Mouse (Mus musculus) hindbrain, embryonic 16.5 days (tissue): ENCODE measurements around the gene Svs1. TPM values are rescaled to one million over a fixed set of nuclear protein-coding genes. Genes with fewer than 3 reads are reported as not detected.
"Not testable (repeated sequence)": the region's sequence is repeated elsewhere in the genome, so short reads cannot be mapped to it uniquely, and the experiment has no call there.

ENCODE experiments used
- ATAC-seq: fragments of 200-750 bp; cut with Nextera tagmentation; 2 replicates; pipeline ENCODE4 v1.8.0; 2017; ENCODE audit warnings: moderate TSS enrichment, moderate library complexity
- H3K27ac ChIP-seq: fragments of 300-500 bp; sonication (generic); 2 replicates; pipeline ENCODE4 v1.5.1; 2014; ENCODE audit warnings: low read depth, mild to moderate bottlenecking, control low read depth, low read length, moderate library complexity
- H3K27me3 ChIP-seq: fragments of 300-500 bp; sonication (generic); replicated peaks from 2 replicates; pipeline ENCODE4 v1.6.1; 2014; ENCODE audit warnings: low read length; ENCODE audit not compliant: control insufficient read depth, insufficient read depth
- H3K36me3 ChIP-seq: fragments of 300-500 bp; sonication (generic); 2 replicates; pipeline ENCODE4 v1.6.1; 2014; ENCODE audit warnings: mild to moderate bottlenecking, low read length, moderate library complexity, mixed read lengths; ENCODE audit not compliant: control insufficient read depth, insufficient read depth
- H3K4me1 ChIP-seq: fragments of 300-500 bp; sonication (generic); 2 replicates; pipeline ENCODE4 v1.6.1; 2014; ENCODE audit warnings: low read depth, low read length; ENCODE audit not compliant: control insufficient read depth, insufficient read depth
- H3K4me2 ChIP-seq: fragments of 300-500 bp; sonication (generic); 2 replicates; pipeline ENCODE4 v1.6.1; 2014; ENCODE audit warnings: mild to moderate bottlenecking, low read length, control low read depth, moderate library complexity
- H3K4me3 ChIP-seq: fragments of 300-500 bp; sonication (generic); 2 replicates; pipeline ENCODE4 v1.5.1; 2014; ENCODE audit warnings: mild to moderate bottlenecking, low read length, control low read depth, moderate library complexity
- H3K9ac ChIP-seq: fragments of 300-500 bp; sonication (generic); 2 replicates; pipeline ENCODE4 v1.6.1; 2014; ENCODE audit warnings: low read depth, mild to moderate bottlenecking, control low read depth, low read length, moderate library complexity
- H3K9me3 ChIP-seq: fragments of 300-500 bp; sonication (generic); 2 replicates; pipeline ENCODE4 v1.6.1; 2014; ENCODE audit warnings: mild to moderate bottlenecking, low read length, moderate library complexity; ENCODE audit not compliant: control insufficient read depth
- WGBS: fragments of 180-500 bp; shearing (Covaris S2); extraction: QIAGEN DNeasy Blood & Tissue Kit; methylation state at CpG from one replicate; pipeline ENCODE4 v1.1.7; 2014; 5-methylcytosine and 5-hydroxymethylcytosine counted together
- polyA plus RNA-seq: library from polyadenylated mRNA; unstranded; fragments of >200 nt; fragmentation: Nextera tagmentation; extraction: Ambion mirVana; gene quantifications from 2 replicates; pipeline ENCODE4 v1.2.1, GENCODE M21; 2015

Gene Svs1
- polyA plus RNA-seq = not detected in 2 replicates

GRCm38 (mm10) chr6:48986444-48986990 lies at the start of gene Svs1:
Gene Svs1 (plus strand): TSS chr6:48986861.
- Histone ChIP-seq H3K4me2 (no peak within 1 kb of the TSS), H3K4me1 (no peaks in the 10 kb centered on the region), H3K27me3 (no peaks in the 10 kb centered on the region), H3K27ac (no peak within 1 kb of the TSS), H3K9ac (no peak within 1 kb of the TSS), H3K4me3 (no peak within 1 kb of the TSS), H3K9me3 (no peaks in the 10 kb centered on the region), H3K36me3 (no peaks in the 10 kb centered on the region)
- WGBS = 53% methylated on average over 7 of the region's 7 CpGs
- ATAC-seq = no peak

- H3K9me3 ChIP-seq = no peaks in the 10 kb centered on the region
- no peak overlapping the region for H3K27ac ChIP-seq
- H3K4me1 ChIP-seq = no peaks in the 10 kb centered on the region
- H3K4me2 ChIP-seq = no peak overlapping the region
- no peak overlapping the region for H3K9ac ChIP-seq
- WGBS = 71% methylated on average over 2 of the region's 2 CpGs
- no peak for ATAC-seq
- no peak overlapping the region for H3K4me3 ChIP-seq
- H3K36me3 ChIP-seq = no peaks in the 10 kb centered on the region
- H3K27me3 ChIP-seq = no peaks in the 10 kb centered on the region
These were observed 37.1 kb upstream of the Svs1 start for GRCm38 (mm10) chr6:48949596-48949995.

GRCm38 (mm10) chr6:48950676-48951075 lies 36.0 kb upstream of the Svs1 start:
- Histone ChIP-seq H3K9ac (no peak overlapping the region), H3K27ac (no peak overlapping the region), H3K9me3 (no peaks in the 10 kb centered on the region), H3K27me3 (no peaks in the 10 kb centered on the region), H3K4me3 (no peak overlapping the region), H3K4me1 (no peaks in the 10 kb centered on the region), H3K36me3 (no peaks in the 10 kb centered on the region), H3K4me2 (no peak overlapping the region)
- 88% methylated on average over 5 of the region's 5 CpGs for WGBS
- ATAC-seq = no peak

GRCm38 (mm10) chr6:48951630-48952029 lies 35.0 kb upstream of the Svs1 start:
- WGBS = 86% methylated on average over 6 of the region's 6 CpGs
- ATAC-seq = no peak

GRCm38 (mm10) chr6:48953220-48953619 lies 33.4 kb upstream of the Svs1 start:
- no peaks in the 10 kb centered on the region for H3K9me3 ChIP-seq
- H3K4me3 ChIP-seq = no peak overlapping the region
- H3K36me3 ChIP-seq = no peaks in the 10 kb centered on the region
- ATAC-seq = no peak
- no peaks in the 10 kb centered on the region for H3K27me3 ChIP-seq
- H3K4me2 ChIP-seq = no peak overlapping the region
- 89% methylated on average over 5 of the region's 5 CpGs for WGBS
- no peak overlapping the region for H3K9ac ChIP-seq
- H3K4me1 ChIP-seq = no peaks in the 10 kb centered on the region
- H3K27ac ChIP-seq = no peak overlapping the region

More at GRCm38 (mm10) chr6:48951630-48952029, 35.0 kb upstream of the Svs1 start:
- Histone ChIP-seq H3K4me1 (no peaks in the 10 kb centered on the region), H3K27me3 (no peaks in the 10 kb centered on the region), H3K4me3 (no peak overlapping the region), H3K27ac (no peak overlapping the region), H3K36me3 (no peaks in the 10 kb centered on the region), H3K9ac (no peak overlapping the region), H3K4me2 (no peak overlapping the region), H3K9me3 (no peaks in the 10 kb centered on the region)

GRCm38 (mm10) chr6:48954211-48954610 lies 32.5 kb upstream of the Svs1 start:
- 79% methylated on average over 5 of the region's 5 CpGs for WGBS
- no peaks in the 10 kb centered on the region for H3K27me3 ChIP-seq
- no peak overlapping the region for H3K27ac ChIP-seq
- no peak overlapping the region for H3K4me3 ChIP-seq
- H3K36me3 ChIP-seq = no peaks in the 10 kb centered on the region
- no peak overlapping the region for H3K9ac ChIP-seq
- H3K4me1 ChIP-seq = no peaks in the 10 kb centered on the region
- no peaks in the 10 kb centered on the region for H3K9me3 ChIP-seq
- H3K4me2 ChIP-seq = no peak overlapping the region
- ATAC-seq = no peak

- Histone ChIP-seq H3K27ac (no peak overlapping the region), H3K36me3 (no peaks in the 10 kb centered on the region), H3K4me3 (no peak overlapping the region), H3K4me2 (no peak overlapping the region), H3K9me3 (no peaks in the 10 kb centered on the region), H3K27me3 (no peaks in the 10 kb centered on the region), H3K9ac (no peak overlapping the region), H3K4me1 (no peaks in the 10 kb centered on the region)
- ATAC-seq = no peak; the same call in 1 of the 2 replicates
- 65% methylated on average over 1 of the region's 1 CpGs for WGBS
These were observed 31.7 kb upstream of the Svs1 start for GRCm38 (mm10) chr6:48954946-48955345.

- ATAC-seq = no peak
- Histone ChIP-seq H3K27me3 (no peaks in the 10 kb centered on the region), H3K4me3 (no peak overlapping the region), H3K4me2 (no peak overlapping the region), H3K9me3 (no peaks in the 10 kb centered on the region), H3K9ac (no peak overlapping the region), H3K27ac (no peak overlapping the region), H3K36me3 (no peaks in the 10 kb centered on the region), H3K4me1 (no peaks in the 10 kb centered on the region)
- WGBS = 88% methylated on average over 4 of the region's 4 CpGs
These were observed 29.9 kb upstream of the Svs1 start for GRCm38 (mm10) chr6:48956785-48957184.

- no peaks in the 10 kb centered on the region for H3K36me3 ChIP-seq
- 85% methylated on average over 1 of the region's 1 CpGs for WGBS
- no peaks in the 10 kb centered on the region for H3K4me1 ChIP-seq
- ATAC-seq = peak; percentile 85
- H3K9ac ChIP-seq = no peak overlapping the region
- no peaks in the 10 kb centered on the region for H3K9me3 ChIP-seq
- no peak overlapping the region for H3K4me3 ChIP-seq
- H3K4me2 ChIP-seq = no peak overlapping the region
- no peaks in the 10 kb centered on the region for H3K27me3 ChIP-seq
- no peak overlapping the region for H3K27ac ChIP-seq
These were observed 28.6 kb upstream of the Svs1 start for GRCm38 (mm10) chr6:48958053-48958452.

GRCm38 (mm10) chr6:48959151-48959550 lies 27.5 kb upstream of the Svs1 start:
- not testable (repeated sequence) for H3K4me3 ChIP-seq, H3K9me3 ChIP-seq, H3K36me3 ChIP-seq, H3K4me1 ChIP-seq, H3K4me2 ChIP-seq, H3K9ac ChIP-seq, H3K27me3 ChIP-seq, H3K27ac ChIP-seq, ATAC-seq
- WGBS = 30% methylated on average over 7 of the region's 7 CpGs
